Mouse (Mus musculus): ENCODE data around the gene Pola1.
"Not testable (repeated sequence)": the region's sequence is repeated elsewhere in the genome, so short reads cannot be mapped to it uniquely, and the experiment has no call there.

Gene Pola1

DNA sequence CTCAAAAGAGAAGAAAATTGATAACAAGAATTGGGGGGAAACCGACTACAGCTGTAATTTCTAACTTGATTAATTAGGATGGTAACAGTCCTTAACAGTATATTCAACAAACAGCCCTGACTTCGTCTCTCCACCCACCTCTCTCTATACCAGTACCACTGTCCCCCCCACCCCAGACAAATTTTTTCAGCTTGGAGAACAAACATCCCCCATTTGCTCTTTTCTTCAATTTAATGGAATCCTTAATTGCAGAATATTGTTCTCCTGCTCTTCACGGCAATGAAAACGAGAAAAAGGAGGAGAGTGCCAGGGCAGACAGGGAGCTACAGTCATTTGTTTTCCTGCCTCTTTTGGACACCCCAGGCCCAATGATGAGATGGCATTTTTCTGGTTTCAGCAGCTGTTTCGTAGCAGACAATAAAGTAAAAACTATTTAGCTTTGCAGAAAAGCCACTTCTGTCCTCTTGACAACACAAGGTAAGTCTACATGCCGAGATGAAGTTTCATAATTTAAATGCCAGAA, 202.2 kb downstream of the Pola1 start:
- DNase-seq (ENCODE audit: low spot score), result no peak

DNA sequence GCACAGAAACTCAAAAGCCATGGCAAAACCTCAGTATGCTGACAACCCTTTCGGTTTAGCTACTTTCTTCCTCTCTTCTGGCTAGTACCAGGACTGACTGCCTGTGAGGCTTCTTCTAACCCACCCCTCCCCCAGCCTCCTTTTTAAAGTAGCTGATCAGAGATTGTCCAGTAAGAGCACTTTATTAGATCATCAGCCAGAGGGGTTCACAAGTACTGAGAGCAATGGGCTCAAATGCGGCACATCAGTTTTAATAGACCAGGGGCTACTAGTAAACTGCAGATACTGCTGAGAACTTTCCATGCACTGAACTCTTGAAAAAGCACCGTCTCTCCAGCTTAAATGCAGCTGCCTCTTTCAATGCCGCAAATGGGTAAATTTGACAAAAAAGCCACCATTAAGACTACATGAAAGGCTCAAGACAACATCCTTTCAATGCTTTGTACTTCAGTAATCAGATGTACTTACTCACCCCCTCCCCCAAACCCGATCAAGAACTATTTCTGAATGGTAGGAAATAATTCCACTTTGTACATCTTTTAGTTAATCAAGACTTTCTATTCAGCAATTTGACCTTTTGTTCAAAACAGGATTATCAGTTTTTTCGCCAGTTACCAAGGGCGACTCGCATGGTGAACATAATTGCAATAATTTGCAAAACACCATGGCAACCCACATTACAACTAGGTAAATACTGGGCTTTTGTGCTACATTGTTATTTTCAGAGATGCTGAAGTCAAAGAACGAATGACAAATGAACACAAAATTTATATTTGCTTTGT, 202.8 kb downstream of the Pola1 start:
- no peak for DNase-seq (ENCODE audit: low spot score)

DNA sequence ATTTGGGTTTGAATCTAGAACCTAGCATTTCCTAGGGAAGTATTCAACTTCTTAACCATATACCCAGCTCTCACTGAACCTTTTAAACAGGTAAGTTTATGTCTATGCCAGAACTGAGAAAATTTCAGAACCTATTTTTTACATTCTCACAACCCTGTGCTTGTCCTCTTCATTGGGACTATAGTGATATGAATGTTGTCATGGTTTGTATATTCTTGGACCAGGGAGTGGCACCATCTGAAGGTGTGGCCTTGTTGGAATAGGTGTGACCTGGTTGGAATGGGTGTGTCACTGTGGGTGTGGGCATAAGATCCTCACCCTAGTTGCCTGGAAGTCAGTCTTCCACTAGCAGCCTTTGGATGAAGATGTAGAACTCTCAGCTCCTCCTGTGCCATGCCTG, 231.1 kb downstream of the Pola1 start:
- not testable (repeated sequence) for DNase-seq (ENCODE audit: low spot score)

DNA sequence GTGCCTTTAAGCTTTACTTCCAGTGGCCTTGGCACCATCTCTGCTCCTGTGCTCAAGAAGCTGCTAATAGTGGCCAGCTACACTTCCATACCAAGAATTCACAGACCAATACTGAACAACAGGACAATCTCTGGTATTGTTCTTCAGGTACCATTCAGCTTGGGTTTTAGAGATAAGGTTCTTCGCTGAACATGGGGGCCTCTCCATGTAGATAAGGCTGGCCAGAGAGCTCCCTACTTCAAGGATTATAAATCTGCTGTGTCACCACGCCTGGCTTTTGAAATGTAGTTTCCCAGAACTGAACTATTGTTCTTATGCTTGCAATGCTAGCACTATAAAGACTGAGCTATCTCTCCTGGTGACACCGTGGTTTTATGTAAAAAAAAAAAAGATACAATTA, 234.9 kb downstream of the Pola1 start:
- no peak for DNase-seq (ENCODE audit: low spot score)

DNA sequence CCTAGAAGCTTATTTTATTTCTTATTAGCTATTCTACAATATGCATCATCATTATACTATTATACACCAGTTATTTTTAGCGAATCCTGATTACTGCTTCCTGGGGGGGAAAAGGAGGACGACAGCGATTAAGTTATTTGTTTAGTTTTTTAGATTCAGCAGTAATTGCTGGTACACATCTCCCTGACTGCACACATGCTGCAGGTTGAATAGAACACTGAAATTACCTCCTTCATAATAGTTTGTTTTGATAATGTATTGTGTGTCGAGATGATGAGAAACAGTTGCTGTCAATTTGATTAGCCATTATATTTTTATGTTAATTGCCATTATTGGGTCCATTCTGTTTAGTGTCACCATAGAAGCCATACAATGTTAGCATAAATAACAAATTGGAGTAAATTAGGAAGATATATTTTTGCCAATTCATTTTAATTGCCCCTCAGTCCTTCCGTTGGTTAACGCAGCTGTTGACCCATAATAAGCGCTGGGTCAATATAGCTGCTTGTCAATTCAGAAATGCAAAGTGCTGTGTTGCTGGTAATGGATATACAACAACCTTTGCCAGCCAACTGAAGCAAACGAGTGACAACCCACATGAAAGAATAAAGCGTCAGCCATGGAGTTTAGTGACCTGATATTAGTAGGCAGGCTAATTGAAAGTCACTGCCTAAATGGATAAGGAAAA, 254.5 kb downstream of the Pola1 start:
- no peak for DNase-seq (ENCODE audit: low spot score)

DNA sequence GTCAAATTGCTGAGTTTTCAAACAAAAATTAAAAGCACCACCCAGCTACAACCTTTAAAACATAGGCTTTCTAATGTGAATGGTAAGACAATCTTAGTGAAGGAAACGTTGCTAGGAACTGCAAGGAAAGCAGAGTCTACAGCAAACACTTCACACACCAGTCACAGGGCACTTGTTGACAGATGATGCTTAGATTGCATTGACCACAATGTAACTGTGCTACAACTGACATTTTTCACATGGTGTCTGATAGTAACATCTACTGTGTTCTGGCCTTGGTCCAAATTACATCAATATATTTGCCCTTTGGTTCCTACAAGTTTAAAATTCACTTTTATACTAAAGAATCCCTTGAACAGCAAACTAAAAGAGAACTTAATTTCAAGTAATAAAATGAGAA, 258.5 kb downstream of the Pola1 start:
- DNase-seq (ENCODE audit: low spot score), result no peak

DNA sequence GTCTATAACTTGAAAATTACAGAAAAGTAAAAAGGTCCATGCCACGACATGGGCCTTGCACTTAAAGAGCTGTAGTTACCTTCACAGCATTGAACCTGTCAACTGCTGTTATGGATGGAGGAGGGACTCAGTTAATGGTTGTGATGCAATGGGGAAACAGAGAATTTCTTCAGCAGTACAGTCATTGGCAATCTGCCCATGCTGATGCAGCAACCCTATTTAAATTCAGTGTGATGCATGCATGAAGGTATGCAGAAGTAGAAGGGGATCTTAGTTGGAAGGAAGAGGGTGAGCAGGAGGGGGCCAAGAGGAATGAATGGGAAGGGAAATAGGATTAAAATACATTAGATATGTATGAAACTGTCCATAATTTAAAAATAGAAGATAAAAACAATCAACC, 262.2 kb downstream of the Pola1 start:
- no peak for DNase-seq (ENCODE audit: low spot score)

DNA sequence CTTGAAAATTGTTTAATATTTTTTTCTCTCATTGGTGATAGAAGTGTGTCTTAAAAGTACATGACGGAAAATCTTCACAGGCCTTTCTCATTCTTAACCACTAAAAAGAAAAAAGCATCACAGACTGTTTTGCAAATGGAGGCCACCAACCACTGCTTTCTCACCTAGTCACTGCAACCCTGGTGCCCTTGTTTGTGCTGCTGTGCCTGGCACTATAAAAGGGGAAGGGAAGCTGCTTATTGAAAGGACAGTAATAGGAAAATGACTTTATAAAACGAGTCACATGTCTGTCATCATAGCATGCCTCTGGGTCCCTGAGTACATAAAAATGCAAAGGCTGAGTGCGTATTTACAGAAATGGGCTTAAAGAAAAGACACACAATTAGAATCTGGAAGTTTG, 263.7 kb downstream of the Pola1 start:
- no peak for DNase-seq (ENCODE audit: low spot score)

DNA sequence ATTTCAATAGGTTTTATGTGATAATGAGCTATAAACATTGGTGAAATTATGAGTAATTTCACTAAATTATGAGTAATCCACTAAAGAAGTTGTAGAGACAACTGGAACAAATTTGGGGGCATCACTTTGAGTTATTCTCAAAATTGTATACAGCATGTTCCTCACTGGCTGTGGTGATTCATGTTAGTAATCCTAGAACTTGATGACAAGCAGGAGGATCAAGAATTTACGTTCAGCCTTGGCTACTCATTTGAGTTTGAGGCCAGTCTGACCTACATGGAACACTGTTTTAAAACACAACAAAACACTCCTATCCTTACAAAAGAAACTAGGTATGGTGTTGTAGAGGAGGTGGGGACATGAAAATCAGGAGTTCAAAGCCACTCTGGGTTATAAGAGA, 310.6 kb downstream of the Pola1 start:
- DNase-seq (ENCODE audit: low spot score), result no peak

DNA sequence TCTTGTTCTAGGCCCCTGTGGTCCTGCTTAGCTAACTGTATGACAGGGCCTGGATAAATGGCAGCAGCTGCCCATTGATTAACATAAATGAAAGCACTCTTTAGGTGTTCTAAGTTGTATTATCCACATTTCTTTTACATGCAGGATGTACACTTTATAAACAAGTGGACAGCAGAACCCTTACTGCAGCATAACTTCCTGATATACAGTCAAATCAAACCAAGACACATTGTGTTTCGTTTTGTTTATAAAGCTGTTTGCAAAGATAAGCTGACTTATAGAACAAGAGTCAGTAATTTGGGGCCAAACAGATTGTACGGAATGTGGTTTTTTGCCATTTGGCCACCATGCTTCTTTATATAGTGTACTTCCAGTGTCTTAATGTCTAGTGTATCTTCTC, 312.0 kb downstream of the Pola1 start:
- no peak for DNase-seq (ENCODE audit: low spot score)

DNA sequence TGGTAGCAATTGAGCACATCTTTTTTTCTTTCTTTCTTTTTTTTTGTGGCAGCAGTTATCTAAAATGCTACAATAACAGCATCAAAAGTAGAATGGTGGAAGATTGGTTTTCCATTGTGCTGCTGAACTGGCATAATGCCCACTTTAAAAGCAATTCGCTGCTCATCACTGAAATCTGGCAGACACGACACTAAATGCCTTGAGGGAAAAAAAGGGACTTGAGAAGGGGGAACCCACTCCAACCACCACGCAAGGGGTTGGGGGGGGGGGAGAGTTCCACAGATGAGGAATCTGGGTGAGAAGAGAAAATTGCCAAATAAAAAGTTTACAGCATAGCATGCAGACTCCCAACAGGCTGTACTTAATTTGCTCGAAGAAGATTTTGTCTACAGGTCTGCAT, 314.4 kb downstream of the Pola1 start:
- DNase-seq (ENCODE audit: low spot score), result no peak

DNA sequence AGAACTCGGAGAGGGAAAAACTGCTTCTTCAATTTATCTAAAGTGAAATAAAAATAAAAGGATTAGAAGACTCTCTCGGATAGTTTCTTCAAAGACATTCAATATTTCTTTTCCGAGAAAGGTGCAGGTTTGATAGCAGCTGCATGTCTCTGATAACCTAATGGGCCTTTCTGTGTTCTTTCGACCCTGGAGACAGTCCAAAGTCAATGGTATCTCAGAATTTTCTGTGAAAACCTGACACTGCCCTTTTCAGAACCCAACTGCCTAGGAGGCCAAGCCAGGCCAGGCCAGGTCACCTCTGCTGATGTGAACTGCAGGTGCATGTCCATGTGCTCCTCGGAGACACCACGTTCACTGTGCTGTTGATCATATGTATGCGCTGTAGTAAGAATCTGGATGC, 326.2 kb downstream of the Pola1 start:
- no peak for DNase-seq (ENCODE audit: low spot score)

DNA sequence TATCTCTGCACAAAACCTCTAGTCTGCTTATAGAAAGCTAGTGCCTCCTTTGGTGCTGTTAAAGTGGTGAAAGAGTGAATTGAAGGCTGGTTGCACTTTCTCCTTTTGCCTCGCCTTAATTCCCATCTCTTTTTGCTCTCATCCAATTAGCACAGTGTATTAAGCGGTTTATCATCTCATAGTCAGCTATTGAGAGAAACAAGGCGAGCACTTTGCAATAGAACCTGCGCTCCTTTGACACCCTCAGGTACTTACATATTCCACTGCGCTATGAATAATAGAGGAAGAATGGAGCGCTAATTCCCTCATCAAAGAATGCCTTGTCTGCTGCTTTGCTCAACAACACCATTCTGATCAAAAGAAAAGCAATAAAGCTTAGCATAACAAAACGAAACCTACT, 330.2 kb downstream of the Pola1 start:
- no peak for DNase-seq (ENCODE audit: low spot score)

DNA sequence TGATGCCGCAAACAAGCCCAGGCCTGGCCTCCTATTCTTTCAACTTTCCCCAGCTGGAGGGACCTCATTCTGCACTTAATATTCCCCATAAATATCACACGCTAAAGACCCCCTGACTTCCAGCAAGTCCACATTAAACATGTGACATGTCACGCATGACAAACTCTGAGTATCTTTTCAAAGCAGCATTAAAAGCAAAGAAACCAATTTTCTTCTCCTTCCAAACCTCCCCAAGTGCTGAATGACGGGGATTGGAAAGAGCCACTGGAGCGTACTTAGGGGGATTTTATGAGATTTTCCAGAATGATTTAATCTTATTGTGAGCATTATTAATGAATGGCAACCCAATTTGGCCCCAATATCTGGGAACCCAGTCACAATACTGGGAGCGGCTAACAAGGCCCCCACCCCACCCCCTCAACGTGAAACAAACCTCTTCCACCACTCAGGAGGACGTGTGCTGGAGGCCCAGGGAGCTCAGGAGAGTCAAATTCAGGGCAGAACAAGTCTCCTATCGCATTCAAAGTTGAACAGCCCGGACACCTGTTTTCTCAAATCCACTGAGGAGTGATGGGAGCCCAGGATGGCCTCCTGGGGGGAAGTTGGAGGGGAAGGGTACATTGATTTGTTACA, 331.7 kb downstream of the Pola1 start:
- DNase-seq (ENCODE audit: low spot score), result no peak

DNA sequence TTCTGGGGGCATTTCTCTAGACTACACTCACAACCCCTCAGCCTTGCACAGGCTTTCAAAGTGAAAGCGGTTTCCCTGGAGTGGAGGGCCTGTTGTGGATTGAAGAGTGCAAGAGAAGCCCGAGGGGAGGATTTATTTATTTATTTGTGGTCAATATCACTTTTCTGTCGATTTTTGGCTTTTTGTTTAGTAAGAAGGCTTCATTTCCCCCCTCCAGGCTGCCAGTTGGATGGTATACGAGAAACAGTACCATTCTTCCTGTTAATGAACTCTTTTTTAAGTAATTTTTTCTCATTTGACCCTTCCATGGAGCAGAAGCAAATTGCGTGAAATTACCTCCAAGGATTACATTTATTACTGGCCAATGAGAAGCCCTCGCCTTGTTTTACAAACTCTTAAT, 332.2 kb downstream of the Pola1 start:
- DNase-seq (ENCODE audit: low spot score), result no peak

DNA sequence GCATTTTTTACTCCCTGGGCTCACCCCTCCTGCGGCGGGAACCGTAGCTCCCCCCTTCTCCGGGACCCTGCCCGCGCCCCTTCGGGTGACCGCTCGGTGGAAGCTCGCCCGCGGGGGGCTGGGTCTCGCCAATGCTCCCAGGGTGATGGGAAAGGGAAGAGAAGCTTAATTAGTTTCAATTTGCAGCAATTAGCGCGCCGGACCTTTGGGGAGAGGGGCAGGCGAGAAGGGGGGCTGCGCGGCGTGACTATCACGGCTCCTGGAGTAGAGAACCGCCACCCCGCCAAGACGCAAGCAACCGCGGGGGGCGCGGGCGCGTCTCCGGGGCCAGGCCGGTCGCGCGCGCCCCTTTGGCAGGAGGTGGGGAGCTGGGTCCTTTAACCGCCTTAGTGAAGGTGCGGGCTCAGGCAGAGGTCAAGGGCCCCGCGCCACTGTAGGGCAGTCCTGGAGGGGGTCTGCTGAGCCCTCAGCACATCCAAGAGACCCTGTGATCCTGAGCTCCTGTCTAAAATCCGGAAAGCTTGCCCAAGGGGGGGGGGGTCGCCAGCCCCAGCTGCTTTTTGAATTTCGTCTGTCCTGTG, 332.8 kb downstream of the Pola1 start:
- DNase-seq (ENCODE audit: low spot score), result no peak

DNA sequence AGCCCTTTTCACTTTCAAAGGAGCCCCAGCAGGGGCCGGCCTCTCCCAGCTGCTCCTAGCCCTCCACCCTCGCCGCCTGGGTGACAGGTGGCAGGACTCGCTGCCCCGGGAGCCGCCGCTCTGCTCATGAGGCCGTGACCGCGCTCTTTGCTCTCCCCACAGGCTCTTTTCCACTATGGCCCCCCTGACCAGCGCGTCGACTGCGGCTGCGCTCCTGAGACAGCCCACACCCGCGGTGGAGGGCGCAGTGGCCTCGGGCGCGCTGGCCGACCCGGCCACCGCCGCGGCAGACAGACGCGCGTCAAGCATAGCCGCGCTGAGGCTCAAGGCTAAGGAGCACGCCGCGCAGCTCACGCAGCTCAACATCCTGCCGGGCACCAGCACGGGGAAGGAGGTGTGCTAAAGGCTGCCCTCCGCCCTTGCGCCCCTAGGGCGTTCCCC, 334.9 kb downstream of the Pola1 start:
- no peak for DNase-seq (ENCODE audit: low spot score)

DNA sequence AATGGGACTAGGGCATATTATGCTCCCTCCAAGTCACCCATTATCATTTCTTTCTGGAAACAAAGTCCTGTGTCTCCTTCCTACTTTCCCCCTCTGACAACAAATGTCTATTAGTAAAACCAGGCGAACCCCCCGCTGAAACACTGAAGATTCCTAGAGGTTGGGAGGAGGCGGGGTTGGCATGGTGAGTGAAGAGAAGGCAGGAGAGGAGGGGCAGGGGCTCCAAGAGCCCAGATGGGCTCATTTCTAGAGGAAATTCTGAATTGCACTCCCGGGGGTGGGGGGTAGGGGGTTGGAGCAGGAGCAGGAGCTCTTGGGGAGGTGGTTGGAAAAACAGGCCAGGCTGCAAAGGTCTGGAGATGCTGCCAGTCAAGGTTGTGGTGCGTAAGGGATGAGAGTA, 336.1 kb downstream of the Pola1 start:
- no peak for DNase-seq (ENCODE audit: low spot score)

DNA sequence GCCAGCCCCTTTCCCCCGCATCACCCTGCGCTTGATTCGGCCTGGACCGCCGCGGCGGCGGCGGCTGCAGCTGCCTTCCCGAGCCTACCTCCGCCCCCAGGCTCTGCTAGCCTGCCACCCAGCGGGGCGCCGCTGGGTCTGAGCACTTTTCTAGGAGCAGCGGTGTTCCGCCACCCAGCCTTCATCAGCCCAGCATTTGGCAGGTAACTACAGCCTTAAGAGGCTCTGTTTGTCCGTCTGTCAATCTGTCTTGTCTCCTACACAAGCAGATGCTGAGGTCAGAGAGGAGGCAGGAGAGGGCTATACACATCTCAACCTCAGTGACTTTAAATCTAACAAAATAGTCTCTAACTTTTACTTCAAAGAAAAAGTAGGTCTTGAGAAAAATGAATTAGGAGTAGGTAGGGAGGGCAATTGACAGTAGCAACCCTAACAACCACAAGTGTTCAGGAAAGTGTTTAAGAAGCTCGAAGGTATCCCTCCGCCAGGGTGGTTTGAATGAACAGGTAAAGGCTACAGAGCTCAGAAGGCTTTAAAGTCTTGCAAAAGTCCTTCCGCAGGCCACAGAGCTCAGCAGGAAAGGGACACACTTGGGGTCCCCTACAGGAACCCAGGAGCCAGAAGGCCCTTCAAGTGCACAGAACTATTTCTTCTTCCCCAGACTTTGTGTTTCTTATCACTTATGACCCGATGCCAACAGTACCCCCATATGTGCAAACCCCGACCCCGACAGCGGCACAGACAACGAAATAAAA, 337.0 kb downstream of the Pola1 start:
- no peak for DNase-seq (ENCODE audit: low spot score)

DNA sequence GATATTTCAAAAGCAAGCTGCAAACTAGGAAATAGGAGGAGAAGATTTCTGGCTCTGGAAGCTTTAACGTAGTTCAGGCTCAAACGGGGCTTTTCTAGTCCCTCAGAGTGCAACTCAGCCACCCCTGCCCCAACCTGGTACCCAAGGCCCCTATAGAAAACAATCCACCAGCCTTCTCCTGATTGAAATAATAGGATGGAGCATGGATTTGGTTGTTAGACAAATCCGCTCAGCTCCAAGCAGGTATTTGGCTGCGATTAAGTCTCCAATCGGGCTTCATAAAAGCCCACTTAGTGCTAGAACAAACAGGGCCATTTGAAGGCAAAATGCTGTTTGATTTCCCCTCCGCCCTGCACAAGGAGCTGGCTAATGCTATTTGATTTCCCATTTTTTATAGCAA, 339.9 kb downstream of the Pola1 start:
- DNase-seq (ENCODE audit: low spot score), result no peak

DNA sequence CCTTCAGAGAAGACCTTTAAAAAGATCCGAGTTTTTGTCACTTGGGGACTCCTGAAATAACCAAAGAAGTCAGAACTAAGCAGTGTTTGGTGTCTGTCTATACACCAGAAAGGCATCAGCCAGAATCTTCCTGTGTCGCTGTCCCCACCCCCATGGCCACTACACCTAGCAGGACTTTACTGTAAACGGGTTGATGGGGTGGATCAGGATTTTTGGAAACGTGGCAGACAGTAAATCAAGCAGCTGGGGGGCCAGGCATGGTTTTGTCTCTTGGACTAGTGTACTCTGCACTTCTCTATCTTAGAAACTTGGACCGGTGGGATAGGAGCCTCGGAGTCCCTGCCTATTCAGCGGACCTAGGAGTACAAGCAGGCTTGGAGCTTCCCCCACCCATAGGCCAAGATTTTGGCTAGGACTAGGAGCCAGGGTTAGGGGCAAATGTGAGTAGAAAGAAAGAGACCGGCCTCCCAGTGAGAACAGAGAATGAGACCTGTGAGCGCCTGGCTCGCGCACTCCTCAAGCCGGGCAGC, 342.0 kb downstream of the Pola1 start:
- DNase-seq (ENCODE audit: low spot score), result no peak

DNA sequence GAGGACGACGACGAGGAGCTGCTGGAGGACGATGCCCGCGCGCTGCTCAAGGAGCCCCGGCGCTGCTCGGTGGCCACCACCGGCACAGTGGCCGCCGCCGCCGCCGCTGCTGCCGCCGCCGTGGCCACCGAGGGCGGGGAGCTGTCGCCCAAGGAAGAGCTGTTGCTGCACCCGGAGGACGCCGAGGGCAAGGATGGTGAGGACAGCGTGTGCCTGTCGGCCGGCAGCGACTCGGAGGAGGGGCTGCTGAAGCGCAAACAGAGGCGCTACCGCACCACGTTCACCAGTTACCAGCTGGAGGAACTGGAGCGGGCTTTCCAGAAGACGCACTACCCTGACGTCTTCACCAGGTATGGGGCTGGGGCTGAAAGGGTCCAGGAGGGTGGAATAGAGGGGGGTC, 342.9 kb downstream of the Pola1 start:
- DNase-seq (ENCODE audit: low spot score), result no peak
